Mouse (Mus musculus) thymus, postnatal 4 days (tissue): ENCODE measurements around the gene Ankrd13d.
A peak's percentile ranks its signal among the peaks of the same experiment; 100 is the strongest.

Experiments
- DNase-seq: peaks from one replicate; pipeline ENCODE4 v3.0.0; 2021

The Ankrd13d gene

DNA sequence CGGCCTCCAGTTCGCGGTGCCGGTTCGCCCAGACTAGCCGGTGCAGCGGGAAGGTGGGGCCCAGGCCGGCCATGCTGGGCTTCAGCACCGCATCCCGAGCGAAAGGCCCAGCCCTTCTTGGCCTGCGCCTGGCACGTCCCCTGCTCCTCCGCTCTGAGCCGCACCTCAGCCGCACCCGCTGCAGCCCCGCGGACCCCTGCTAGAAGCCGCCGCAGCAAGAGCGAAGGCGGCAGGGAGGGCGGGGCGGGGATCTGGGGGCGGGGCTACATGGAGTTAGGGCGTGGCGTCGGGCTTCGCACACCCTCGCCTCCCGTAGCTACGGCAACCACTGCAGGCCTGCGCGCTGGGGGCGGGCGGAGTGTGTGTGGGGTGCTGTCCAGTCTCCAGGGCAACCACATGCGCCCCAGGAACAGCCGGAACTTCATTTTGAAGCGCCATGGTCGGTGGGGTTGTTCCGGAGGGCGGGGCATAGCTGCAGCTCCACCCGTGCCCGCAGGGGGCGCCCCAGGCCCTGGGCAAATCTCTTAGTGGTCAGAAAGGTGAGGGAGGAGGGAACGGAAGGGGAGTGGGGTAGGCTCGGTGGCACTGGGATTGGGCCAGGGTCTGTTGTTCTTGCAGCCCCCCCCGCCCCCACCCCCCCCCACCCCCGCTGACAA is at the start of gene Ankrd13d:
Ankrd13d (minus strand) TSS at position 240 of the 656 bp plus-strand sequence.
- DNase-seq: peak; percentile 94

DNA sequence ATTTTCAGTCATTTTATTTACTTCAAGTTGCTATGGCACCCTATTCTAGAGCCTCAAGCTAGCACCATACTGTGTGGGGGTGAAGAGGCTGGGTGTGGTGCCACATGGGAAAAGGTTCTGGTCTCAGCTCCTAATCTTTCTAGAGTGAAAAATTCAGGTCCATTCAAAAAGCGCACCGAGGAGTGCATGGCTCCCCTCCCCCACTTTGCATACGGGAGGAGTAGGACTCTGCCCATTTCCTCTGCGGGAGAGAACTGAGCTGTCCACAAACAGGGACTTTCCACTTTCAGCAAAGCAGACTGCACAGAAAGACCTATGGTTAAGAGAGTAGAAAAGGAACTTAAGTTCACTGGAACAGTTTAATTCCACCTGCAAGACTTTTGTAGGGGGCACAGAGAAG is 49.7 kb upstream of the Ankrd13d start:
- DNase-seq: peak; percentile 68

GRCm38 (mm10) chr19:4331273-4331672 is 48.3 kb upstream of the Ankrd13d start:
- DNase-seq: no peak

- DNase-seq: no peak
These were observed 47.7 kb upstream of the Ankrd13d start for GRCm38 (mm10) chr19:4330603-4331002.

DNA sequence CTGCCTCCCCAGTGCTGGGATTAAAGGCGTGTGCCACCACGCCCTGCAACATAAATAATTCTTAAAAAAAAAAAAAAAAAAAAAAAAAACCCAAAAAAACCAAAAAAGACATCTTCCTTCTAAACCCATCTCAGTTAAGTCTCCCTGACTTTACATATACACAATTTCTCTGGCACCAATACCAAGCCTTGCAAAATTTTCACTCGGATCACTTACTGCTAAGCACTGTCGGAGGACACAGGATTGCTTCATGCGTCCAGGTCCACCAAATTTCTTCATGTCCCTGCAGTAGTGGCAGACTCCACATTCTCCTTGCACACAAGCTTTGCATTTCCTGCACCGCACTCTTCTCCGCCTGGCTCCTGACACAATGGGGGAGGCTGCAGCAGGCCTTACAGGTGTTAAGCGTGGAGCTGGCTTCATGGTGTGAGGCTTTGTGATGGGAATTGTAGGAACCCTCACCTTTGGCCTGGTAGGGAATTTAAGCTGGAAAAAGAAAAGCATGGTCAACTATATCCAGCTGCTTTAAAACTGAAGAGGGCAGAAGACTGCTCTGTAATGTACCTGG is 45.9 kb upstream of the Ankrd13d start:
- DNase-seq: no peak

DNA sequence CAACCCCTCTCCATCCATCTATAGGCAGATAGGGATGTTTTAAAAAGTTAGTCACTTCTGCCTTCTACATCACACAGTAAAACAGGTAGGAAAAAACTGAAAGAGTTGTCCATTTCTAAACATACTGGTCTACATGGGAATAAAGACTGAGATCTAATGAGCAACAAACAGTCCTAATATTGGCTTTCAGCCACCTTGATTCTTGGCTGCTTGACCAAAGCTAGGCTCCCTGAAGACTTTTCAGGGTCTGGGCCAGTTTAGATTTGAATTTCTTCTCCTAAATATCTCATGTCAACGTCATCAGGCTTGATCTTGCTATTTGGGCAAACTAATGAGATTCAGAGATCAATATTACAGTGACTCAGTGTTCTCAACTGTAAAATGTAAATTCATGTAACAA is 43.9 kb upstream of the Ankrd13d start:
- no peak for DNase-seq

DNA sequence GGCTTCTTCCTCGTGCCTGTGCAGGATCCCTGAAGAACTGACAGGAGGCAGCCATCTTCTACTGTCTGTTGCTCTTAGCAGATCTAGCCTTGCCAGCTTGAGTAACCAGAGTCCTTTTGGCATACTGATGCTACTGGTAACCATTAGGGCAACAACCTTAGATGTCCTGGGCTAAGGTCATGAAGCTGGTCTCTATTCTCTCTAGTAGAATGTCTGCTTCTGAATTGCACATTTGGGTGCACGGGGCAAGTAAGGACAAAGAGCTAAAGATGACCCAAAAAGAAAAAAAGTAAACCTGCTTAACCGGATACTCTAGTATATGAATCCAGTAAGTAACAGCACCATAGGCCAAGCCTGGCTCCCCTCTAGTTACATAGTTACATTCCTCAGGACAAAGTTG is 43.2 kb upstream of the Ankrd13d start:
- DNase-seq: no peak

DNA sequence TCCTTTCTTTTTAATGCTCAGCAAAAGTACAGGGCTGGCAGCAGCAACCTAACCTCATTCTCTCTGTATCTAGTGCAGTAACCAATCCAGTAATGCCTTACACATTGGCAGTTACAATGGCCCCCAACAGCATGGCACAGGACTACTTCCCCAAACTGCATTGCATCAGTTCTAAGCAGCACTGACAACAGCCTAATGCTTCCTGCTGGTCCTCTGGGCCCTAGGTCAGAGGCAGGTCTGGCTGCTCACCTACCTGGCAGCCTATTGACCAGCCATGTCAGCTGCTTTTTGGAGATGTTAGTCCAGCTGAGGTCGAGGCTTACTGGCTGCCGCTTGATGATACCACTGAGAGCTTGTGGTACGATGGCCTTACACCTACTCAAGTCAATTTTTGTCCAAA is 39.2 kb upstream of the Ankrd13d start:
- DNase-seq: no peak

DNA sequence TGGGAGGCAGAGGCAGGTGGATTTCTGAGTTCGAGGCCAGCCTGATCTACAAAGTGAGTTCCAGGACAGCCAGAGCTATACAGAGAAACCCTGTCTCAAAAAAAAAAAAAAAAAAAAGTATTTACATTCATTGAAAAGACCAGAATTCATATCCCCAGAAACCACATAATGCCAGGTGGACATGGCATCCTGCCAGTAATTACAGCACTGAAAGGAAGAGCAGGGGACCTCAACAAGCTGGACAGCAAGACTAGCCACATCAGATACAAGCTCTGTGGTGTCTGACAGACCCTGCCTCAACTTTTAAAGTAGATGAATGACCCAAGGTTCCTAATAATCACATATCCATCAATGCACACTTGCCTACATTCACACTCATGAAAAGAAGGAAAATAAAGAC is 38.7 kb upstream of the Ankrd13d start:
- no peak for DNase-seq

DNA sequence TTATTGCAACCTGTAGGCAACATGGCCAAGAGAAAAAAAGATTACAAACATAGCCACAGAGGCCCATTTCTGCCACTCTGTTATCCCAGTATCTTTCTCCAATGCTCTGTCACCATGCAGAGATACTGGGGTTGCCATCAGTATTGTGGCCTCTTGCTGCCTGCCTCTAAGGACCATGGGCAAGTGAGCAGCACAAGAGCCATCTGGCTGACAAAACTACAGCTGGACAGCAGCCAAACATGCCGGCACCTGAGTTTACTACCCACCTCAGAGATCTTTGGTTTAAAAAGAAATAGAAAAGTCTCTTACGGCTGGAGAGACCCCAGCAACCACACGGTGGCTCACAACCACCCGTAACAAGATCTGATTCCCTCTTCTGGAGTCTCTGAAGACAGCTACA is 36.3 kb upstream of the Ankrd13d start:
- no peak for DNase-seq

- no peak for DNase-seq
These were observed 34.2 kb upstream of the Ankrd13d start for GRCm38 (mm10) chr19:4317181-4317580.

DNA sequence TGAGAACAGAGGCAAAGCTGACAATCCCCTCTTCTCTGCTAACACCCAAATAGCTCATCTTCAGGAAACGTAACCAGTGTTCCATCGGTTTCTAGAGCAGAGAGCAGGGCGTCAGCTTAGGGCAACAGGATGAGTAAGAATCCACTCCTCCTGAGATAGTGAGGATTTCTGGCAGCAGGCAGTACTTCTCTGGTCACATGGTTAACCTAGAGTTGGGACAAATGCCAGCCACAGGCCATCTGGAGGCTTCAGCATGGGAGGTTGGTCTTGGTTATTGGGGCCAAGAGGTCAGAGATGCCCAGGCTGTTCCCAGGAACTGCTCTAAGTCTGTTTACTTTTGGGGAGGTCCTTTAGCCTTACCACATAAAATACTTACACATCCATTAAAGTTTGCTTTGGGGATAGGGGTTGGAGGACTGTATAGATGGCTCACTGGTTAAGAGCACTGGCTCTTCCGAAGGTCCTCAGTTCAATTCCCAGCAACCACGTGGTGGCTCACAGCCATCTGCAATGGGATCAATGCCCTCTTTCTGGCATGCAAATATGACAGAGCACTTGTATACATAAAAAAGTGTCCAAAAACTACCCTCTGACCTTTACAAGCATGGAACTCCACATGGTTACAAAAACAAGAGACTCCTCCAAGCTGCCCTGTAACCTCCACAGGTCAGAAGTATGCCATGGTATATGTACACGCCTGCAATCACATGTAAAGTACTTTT is 32.4 kb upstream of the Ankrd13d start:
- no peak for DNase-seq

- DNase-seq: peak; percentile 69
These were observed 26.8 kb upstream of the Ankrd13d start for GRCm38 (mm10) chr19:4309776-4310185.

GRCm38 (mm10) chr19:4309302-4309701 is 26.4 kb upstream of the Ankrd13d start:
- no peak for DNase-seq

DNA sequence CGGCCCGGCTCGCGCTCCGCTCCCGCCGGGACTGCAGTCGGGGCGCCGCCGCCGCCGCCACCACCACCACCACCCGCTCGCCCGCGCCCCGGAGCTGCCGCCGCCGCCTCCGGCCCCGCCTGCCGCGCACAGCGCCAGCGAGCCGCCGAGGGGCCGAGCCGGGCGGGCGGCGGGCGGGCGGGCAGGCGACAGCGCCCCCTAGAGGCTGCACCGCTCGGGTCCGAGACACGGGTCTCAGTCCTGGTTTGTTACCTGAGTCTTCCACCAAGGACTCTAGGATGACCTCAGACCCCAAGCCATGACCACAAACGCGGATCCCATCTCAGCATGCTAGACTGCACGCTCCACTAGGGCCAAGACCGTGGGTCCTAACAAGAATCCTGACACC is 23.2 kb upstream of the Ankrd13d start, which contains the start of gene Grk2:
Grk2 (minus strand) TSS at position 33 of the 388 bp plus-strand sequence.
- peak; percentile 93 for DNase-seq

DNA sequence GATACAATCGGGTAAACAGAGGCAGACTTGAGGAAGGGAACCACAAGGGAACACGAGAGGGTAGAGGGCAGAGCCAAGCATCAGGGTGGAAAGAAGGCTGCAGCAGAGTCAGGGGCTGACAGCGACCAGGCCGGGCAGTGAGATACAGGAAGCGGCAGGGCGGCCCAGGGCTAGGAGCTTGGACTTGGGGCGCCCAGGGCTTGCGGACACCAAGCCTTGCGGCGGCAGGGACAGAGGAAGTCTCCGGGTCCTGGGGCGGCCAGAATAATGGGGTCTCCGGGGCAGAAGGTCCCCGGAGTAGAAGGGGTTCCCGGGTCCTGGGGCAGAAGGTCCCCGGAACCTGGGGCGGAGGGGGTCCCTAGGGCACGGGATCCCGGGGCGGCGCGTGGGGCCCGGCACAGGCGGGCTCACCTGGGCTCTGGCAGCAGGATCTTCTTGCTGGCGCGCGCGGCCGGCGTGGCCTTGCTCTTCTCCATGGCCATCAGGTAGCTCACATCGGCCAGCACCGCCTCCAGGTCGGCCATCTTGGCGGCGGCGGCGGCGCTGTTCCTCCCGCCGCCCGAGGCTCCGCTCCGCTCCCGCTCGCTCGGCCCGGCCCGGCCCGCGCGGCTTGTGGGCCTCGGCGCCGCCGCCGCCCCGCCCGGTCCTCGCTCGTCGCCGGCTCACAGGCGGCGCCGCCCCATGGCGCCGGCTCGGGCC is 22.7 kb upstream of the Ankrd13d start:
- DNase-seq: peak; percentile 75

GRCm38 (mm10) chr19:4304871-4305321 is 22.0 kb upstream of the Ankrd13d start:
- DNase-seq: peak; percentile 48

DNA sequence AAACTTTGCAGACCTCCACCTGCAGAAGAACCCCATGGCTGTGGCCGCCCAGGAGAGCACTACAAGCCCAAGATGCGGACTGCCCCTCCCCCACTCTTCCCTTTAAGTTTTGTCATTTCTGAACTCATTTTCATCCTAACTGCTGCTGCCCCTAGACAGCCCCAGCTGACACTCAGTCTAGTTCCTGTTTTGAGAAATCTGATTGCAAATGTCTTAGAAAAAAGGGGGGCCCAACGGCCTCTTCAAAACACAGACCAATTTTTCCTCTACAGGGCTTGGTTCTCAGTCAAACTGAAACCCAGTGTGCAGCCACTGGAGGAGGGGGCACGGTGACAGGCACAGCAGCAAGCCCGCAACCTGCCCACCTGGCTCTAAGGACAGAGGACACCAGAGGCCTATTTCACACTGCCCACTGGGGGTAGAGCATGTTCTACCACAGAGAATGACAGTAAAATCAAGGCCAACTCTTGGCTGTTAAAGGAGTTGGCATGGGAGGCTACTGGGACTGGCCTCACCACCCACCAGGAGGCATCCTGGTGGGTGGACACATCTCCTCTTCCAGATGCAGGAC is 21.4 kb upstream of the Ankrd13d start:
- DNase-seq: peak; percentile 74

GRCm38 (mm10) chr19:4303640-4303995 is 20.7 kb upstream of the Ankrd13d start:
- peak; percentile 51 for DNase-seq

GRCm38 (mm10) chr19:4302936-4303639 is 20.2 kb upstream of the Ankrd13d start:
- DNase-seq: peak; percentile 45

GRCm38 (mm10) chr19:4301735-4302651 is 19.1 kb upstream of the Ankrd13d start:
- DNase-seq: peak; percentile 82
